Mouse (Mus musculus) c-Kit-positive CD71-positive TER-119-positive erythroid progenitor cells, embryonic 14.5 days (primary cell): ENCODE data around the gene Zmiz2.
"Not testable (repeated sequence)": the region's sequence is repeated elsewhere in the genome, so short reads cannot be mapped to it uniquely, and the experiment has no call there.

Experiments used
- DNase-seq: peaks from one replicate; pipeline ENCODE4 v3.0.0-alpha.2; 2013; ENCODE audit warnings: low spot score

Gene Zmiz2

DNA sequence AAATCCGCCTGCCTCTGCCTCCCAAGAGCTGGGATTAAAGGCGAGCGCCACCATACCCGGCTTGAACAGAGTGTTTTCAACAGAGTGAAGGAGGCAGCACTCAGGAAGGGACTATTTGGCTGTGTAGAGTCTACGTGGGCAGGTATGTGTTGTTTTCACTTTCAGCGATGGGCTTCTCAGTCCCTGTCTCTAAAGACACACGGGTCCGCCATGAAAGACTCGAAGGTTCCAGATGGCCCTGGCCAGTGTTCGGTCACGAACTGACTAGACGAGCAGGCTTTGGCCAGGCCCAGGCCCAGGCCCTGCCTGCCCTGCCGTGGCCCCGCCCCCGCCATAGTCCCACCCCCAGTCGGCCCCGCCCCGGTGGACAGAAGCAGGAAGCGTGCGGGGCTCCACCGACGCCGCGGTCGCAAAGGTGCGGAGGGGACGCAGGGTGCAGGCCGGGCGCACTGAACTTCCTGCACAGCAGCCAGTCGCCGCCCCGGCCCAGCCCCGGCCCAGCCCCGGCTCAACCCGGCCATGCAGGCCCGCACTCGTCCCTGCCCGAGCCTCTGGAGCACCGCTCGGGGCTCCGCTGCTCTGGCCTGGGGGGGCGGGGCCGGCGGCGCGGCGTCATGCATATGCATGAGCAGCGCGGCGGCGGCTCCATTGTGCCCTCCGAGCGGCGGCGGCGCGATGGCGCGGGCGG lies at the start of gene Zmiz2:
Gene Zmiz2 (plus strand): TSS at position 349 of the 688 bp plus-strand sequence.
- DNase-seq, result peak; percentile 89

GRCm38 (mm10) chr11:6345956-6346355 lies 42.9 kb upstream of the Zmiz2 start:
- DNase-seq, result no peak

DNA sequence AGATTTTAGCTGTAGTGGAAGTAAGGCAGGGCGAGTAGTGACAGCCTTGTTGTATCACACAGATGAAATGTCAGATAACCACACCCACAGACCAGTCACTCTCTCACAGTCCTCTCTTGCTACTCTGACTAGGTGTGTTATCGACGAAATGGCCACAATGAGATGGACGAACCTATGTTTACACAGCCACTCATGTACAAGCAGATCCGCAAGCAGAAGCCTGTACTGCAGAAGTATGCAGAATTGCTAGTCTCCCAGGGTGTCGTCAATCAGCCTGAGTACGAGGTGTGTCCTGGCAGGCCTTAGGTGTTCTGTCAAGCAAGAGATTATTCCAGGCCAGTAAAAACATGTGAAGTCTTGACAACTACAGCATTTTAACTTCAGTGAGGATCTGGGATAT lies 41.9 kb upstream of the Zmiz2 start:
- DNase-seq, result no peak

DNA sequence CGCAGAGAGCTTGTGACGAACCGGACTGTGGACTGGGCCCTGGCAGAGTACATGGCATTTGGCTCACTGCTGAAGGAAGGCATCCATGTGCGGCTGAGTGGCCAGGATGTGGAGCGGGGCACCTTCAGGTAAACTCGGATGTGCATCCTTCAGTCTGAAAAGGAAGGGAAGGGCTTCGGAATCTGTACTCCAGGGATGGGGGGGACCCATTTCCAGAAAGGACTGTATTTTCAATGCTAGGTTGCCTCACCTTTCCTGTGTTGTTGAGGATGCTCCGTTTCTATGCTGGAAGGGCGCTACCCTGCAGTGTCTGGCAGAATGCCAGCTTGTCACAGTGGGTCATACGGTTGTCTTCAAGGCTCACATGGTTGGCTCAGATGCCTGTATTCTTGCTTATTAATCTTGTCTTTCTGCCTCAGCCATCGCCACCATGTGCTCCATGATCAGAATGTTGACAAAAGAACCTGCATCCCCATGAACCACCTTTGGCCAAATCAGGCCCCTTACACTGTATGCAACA lies 40.1 kb upstream of the Zmiz2 start:
- no peak for DNase-seq

DNA sequence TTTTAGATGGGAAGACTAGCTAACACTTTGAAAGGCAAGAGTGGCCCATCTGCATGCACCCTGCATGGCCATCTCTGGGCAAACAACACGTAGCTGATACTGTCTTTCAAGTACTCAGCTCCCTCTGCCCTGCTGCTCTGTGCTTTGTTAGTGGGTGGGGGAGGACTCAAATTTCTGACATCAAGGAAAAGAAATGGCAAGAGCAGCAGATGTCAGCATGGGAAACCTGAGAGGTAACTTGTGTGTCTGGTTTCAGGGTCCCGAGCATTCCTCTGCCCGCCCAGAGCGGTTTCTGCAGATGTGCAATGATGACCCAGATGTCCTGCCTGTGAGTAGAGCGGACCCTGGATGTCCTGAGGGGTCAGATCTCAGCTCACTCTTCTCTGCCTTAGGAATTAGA lies 39.3 kb upstream of the Zmiz2 start:
- DNase-seq, result no peak

DNA sequence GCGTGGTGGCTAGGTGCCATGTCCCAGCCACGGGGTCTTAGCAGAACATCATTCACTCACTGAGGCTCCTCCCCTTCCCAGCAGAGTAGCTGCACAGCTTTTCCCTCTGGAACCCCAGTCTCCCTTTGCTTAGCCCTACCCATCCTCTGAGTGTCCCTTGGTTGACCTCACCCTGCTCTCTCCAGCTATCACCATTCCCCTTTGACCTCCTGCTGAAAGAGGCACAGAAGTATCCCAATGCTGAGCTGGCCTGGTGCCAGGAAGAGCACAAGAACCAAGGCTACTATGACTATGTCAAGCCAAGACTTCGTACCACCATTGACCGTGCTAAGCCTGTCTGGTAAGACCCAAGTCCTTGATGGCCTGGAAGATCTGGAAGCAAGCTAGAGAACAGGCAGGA lies 33.8 kb upstream of the Zmiz2 start:
- DNase-seq, result no peak

DNA sequence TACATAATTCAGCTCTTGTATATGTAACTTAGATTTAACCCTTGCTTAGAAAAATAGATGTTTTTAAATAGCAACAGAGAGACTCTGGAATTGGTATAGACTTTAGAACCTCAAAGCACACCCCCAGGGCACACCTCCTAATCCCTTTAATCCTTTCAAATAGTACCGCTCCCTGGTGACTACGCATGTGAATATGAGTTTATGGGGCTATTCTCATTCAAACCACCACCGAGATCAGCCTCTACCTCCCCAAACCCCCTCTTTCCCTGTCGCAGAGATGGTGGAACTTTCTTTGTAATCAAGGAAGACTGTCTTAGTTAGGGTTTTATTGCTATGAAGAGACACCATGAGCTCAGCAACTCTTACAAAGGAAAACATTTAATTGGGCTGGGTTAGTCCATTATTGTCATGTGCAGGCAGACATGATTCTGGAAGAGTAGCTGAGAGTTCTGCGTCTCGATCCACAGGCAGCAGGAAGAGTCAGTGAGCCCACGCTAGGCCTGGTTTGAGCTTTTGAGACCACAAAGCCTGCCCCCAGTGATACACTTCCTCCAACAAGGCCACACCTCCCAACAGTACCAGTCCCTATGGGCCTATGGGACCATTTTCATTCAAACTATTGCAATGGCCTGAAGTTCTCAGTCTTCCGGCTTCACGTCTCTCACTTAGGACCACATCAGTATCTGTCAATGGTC lies 24.1 kb upstream of the Zmiz2 start:
- DNase-seq, result no peak

- peak; percentile 82 for DNase-seq
Measured at GRCm38 (mm10) chr11:6365885-6366284, 23.0 kb upstream of the Zmiz2 start.

GRCm38 (mm10) chr11:6366434-6366833 lies 22.4 kb upstream of the Zmiz2 start:
- no peak for DNase-seq

GRCm38 (mm10) chr11:6367156-6367555 lies 21.7 kb upstream of the Zmiz2 start:
- DNase-seq, result no peak

DNA sequence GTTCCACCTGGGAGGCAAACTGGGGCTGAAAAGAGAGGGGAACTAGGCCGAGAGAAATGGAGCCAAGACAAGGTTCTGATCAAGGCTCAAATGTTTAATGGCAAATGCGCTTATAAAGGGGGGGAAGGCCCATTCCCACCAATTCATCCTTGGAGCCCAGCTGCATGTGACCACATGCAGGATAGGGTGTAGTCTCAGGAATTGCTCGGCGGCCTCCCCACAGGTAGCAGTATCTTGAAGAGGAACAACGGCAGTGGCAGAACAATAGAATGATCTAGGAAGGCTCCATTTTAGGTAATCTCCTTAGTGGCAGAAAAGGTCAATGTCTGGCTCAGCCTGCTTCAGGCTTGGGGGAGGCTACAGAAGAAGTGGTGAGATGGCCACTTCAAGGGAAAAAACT lies 20.9 kb upstream of the Zmiz2 start:
- DNase-seq, result not testable (repeated sequence)

DNA sequence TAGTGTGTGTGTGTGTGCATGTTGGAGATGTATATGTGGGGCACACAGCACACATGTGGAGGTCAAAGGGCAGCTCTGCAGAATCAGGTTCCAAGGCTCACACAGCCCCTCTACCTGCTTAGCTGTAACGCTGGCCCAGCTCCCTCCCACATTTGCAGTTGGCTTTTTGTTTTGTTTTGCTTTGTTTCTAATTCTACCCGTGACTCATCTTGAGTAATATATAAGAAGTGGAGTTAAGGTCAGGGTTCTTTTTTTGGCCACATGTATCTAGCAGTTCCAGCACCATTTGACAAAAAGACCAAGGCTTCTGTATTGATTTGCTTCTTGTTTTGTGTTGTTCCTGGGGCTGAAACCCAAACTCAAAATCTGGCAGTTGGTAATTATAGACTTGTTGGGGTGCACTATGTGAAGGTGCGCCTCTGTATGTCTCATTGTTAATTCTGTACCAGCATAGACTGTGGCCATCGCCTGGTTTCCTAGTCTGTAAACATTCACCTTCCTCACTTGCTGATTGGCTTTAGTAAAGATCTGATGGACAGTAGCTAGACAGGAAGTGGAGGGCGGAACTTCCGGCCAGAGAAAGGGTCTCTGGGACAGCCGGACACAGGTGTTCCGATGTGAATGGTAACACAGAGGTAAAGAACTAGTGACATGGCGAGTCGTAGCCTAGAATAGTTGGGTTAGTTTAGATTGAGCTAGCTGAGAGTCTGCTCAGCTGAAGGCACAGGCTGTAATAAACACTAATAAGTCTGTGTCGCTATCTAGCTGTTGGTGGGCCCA lies 17.3 kb upstream of the Zmiz2 start:
- DNase-seq, result no peak

GRCm38 (mm10) chr11:6372784-6373183 lies 16.1 kb upstream of the Zmiz2 start:
- DNase-seq, result no peak

DNA sequence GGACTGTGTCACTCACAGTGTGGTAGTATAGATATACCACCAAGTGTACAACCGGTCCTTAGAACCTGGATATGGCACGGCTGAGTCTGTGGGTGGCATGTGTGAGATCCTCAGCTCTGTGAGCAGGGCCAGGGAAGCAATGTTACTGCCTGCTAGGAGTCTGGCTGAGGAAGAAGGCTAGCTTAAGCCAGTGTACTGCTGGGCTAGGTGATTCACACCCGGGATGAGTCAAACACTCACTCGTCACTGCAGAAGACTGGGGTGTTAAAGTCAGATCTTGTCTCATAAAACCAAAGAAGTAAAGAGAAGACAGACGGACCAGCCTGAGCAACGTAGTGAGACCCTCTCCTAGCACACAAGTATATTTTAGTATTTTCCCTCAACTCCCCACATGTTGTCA lies 8.0 kb upstream of the Zmiz2 start:
- DNase-seq, result no peak

- no peak for DNase-seq
Measured at GRCm38 (mm10) chr11:6388126-6388725, 648 bp upstream of the Zmiz2 start.

DNA sequence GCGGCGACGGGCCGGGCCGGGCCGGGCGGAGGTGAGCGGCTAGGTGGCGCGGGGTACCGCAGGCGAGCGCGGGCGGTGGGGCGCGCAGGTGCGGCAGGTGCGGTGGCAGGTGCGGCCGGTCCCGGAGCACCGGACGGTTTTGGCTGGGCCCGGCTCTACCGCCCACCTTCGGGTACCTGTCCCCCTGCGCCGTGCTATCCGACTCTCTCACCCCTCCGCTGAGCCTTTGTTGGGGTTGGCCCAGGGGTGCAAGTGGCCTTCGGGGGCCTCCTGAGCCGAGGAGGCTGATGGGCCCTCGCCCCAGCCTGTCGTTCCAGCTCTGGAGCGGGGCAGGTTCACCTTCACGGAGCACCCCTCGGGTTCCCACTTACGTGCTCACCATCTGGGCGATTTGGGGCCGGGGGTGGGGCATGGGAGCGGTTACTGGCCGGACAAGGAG lies 628 bp downstream of the Zmiz2 start:
- no peak for DNase-seq

GRCm38 (mm10) chr11:6390376-6391053 lies 1.6 kb downstream of the Zmiz2 start:
- no peak for DNase-seq

DNA sequence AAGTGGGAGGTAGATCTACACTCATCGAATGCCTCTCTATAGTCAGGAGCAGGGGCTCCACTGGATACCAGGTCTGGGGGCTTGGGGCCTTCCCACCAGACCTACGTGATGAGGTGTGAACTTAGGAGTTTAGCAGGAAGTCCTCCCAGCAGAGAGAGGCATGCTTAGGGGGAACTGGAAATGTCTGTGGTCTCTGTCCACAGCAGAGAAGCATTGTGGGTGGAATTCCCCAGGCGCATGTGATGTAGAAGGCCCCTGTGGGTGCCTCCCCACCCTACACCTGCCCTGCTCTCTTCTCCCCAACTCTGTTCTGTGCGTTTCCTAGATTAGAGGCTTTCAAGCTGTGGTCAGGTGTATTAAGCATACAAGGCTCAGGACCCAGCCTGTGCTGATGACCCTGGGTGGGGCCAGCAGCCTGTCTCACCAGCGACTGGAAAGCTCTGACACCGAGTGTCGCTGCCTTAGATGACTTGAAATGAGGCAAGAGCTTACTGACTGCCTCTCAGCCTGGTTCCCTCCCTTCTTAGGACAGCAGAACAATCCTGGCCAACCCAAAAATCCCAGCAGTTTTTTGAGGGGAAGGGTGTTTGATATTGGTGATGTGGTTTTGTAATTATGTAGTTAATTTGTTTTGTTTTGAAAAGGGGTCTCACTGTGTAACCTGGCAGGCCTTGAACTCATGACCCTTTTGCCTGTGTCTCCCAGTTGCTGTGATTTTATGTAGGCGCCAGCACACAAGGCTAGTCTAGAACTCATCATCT lies 2.8 kb downstream of the Zmiz2 start:
- DNase-seq, result no peak

DNA sequence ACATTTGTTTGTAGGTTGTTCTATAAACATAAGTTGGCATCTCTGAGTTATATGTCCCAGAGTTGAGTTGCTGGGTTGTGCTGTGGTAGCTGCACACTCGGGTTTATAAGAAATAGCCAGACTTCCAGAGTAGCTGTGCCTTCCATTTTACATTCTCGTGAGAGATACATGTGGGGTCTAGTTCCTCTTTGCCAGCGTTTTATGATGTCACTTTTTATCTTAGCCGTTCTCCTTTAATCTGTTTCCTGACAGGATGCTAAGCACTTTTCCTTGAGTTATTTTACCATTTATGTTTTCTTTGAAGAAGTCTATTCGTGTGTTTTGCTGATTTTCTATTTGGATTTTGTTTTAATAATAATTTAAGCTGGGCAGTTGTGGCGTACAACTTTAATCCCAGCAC lies 4.0 kb downstream of the Zmiz2 start:
- no peak for DNase-seq

GRCm38 (mm10) chr11:6393866-6394265 lies 5.0 kb downstream of the Zmiz2 start:
- no peak for DNase-seq

GRCm38 (mm10) chr11:6395565-6395964 lies 6.7 kb downstream of the Zmiz2 start:
- no peak for DNase-seq
